Mouse (Mus musculus) liver, embryonic 14.5 days (tissue): ENCODE data around the gene Frmd8.
A peak's percentile ranks its signal among the peaks of the same experiment; 100 is the strongest.

ENCODE experiments used
- CTCF ChIP-seq: IDR thresholded peaks from 2 replicates; pipeline ENCODE4 v1.5.1; 2016; ENCODE audit warnings: antibody characterized with exemption, low read depth, control low read depth
- EP300 ChIP-seq: IDR thresholded peaks from 2 replicates; pipeline ENCODE4 v1.6.1; 2016; ENCODE audit warnings: antibody characterized with exemption, low read depth

- TF ChIP-seq CTCF (no peak), EP300 (peak; percentile 9)
Measured at GRCm38 (mm10) chr19:5802787-5803040, 72.4 kb downstream of the Frmd8 start.
